Mouse (Mus musculus) embryonic facial prominence, embryonic 15.5 days (tissue): ENCODE measurements around the gene Mad1l1. TPM values are rescaled to one million over a fixed set of nuclear protein-coding genes. Genes with fewer than 3 reads are reported as not detected.

ENCODE experiments used
- ATAC-seq: fragments of 200-750 bp; cut with Nextera tagmentation; 2 replicates; pipeline ENCODE4 v1.8.0; 2017; ENCODE audit warnings: low read depth, moderate TSS enrichment; ENCODE audit not compliant: insufficient number of reproducible peaks, low FRiP score, low TSS enrichment
- H3K27ac ChIP-seq: fragments of 300-500 bp; sonication (generic); replicated peaks from 2 replicates; pipeline ENCODE4 v1.5.1; 2015; ENCODE audit warnings: mild to moderate bottlenecking, inconsistent platforms
- H3K27me3 ChIP-seq: fragments of 300-500 bp; sonication (generic); 2 replicates; pipeline ENCODE4 v1.6.1; 2015; ENCODE audit warnings: inconsistent platforms
- H3K36me3 ChIP-seq: fragments of 300-500 bp; sonication (generic); 2 replicates; pipeline ENCODE4 v1.6.1; 2015; ENCODE audit warnings: mild to moderate bottlenecking, inconsistent platforms
- H3K4me1 ChIP-seq: fragments of 300-500 bp; sonication (generic); 2 replicates; pipeline ENCODE4 v1.6.1; 2015; ENCODE audit warnings: inconsistent platforms
- H3K4me2 ChIP-seq: fragments of 300-500 bp; sonication (generic); replicated peaks from 2 replicates; pipeline ENCODE4 v1.6.1; 2015; ENCODE audit warnings: mild to moderate bottlenecking, inconsistent platforms
- H3K4me3 ChIP-seq: fragments of 300-500 bp; sonication (generic); replicated peaks from 2 replicates; pipeline ENCODE4 v1.5.1; 2015; ENCODE audit warnings: mild to moderate bottlenecking, inconsistent platforms
- H3K9ac ChIP-seq: fragments of 300-500 bp; sonication (generic); 2 replicates; pipeline ENCODE4 v1.6.1; 2015; ENCODE audit warnings: inconsistent platforms
- H3K9me3 ChIP-seq: fragments of 300-500 bp; sonication (generic); replicated peaks from 2 replicates; pipeline ENCODE4 v1.6.1; 2016; ENCODE audit warnings: inconsistent platforms
- WGBS: fragments of 180-500 bp; shearing (Covaris S2); methylation state at CpG from one replicate; pipeline ENCODE4 v1.1.7; 2015; 5-methylcytosine and 5-hydroxymethylcytosine counted together
- polyA plus RNA-seq: library from polyadenylated mRNA; unstranded; fragments of >200 nt; fragmentation: Nextera tagmentation; extraction: Ambion mirVana; gene quantifications from 2 replicates; pipeline ENCODE4 v1.2.1, GENCODE M21; 2015

The Mad1l1 gene
- polyA plus RNA-seq, 1 experiment from 2014 or later = 48.2 TPM

- H3K9ac ChIP-seq = no peak overlapping the region
- H3K4me3 ChIP-seq = no peak overlapping the region
- H3K4me1 ChIP-seq = peaks cover 17% of the 10 kb centered on the region
- no peak overlapping the region for H3K27ac ChIP-seq
- WGBS = 84% methylated on average over 2 of the region's 2 CpGs
- no peaks in the 10 kb centered on the region for H3K27me3 ChIP-seq
- no peak overlapping the region for H3K4me2 ChIP-seq
- no peaks in the 10 kb centered on the region for H3K9me3 ChIP-seq
- ATAC-seq = no peak
- H3K36me3 ChIP-seq = no peaks in the 10 kb centered on the region
Observed at GRCm38 (mm10) chr5:140107907-140108306, 213.4 kb downstream of the Mad1l1 start.

GRCm38 (mm10) chr5:140106051-140106450 is 215.3 kb downstream of the Mad1l1 start:
- H3K4me2 ChIP-seq = no peak overlapping the region
- no peaks in the 10 kb centered on the region for H3K9me3 ChIP-seq
- H3K27me3 ChIP-seq = no peaks in the 10 kb centered on the region
- H3K36me3 ChIP-seq = no peaks in the 10 kb centered on the region
- H3K4me1 ChIP-seq = peaks cover 35% of the 10 kb centered on the region
- no peak overlapping the region for H3K27ac ChIP-seq
- WGBS = 70% methylated on average over 3 of the region's 3 CpGs
- H3K9ac ChIP-seq = no peak overlapping the region
- ATAC-seq = no peak
- H3K4me3 ChIP-seq = no peak overlapping the region

GRCm38 (mm10) chr5:140104891-140105290 is 216.5 kb downstream of the Mad1l1 start:
- no peak overlapping the region for H3K4me3 ChIP-seq
- no peaks in the 10 kb centered on the region for H3K9me3 ChIP-seq
- H3K9ac ChIP-seq = no peak overlapping the region
- H3K4me1 ChIP-seq = peaks cover 39% of the 10 kb centered on the region
- H3K27ac ChIP-seq = no peak overlapping the region
- no peaks in the 10 kb centered on the region for H3K36me3 ChIP-seq
- H3K4me2 ChIP-seq = no peak overlapping the region
- WGBS = 88% methylated on average over 1 of the region's 1 CpGs
- ATAC-seq = no peak
- H3K27me3 ChIP-seq = no peaks in the 10 kb centered on the region

GRCm38 (mm10) chr5:140102731-140103130 is 218.6 kb downstream of the Mad1l1 start:
- Histone ChIP-seq H3K4me2 (no peak overlapping the region), H3K36me3 (no peaks in the 10 kb centered on the region), H3K9ac (no peak overlapping the region), H3K4me1 (peaks cover 39% of the 10 kb centered on the region), H3K9me3 (no peaks in the 10 kb centered on the region), H3K27me3 (no peaks in the 10 kb centered on the region), H3K4me3 (no peak overlapping the region), H3K27ac (peak overlapping the region; percentile 67)
- 44% methylated on average over 8 of the region's 8 CpGs for WGBS
- peak; percentile 52 for ATAC-seq

GRCm38 (mm10) chr5:140101409-140102009 is 219.8 kb downstream of the Mad1l1 start:
- Histone ChIP-seq H3K27me3 (no peaks in the 10 kb centered on the region), H3K9ac (no peak overlapping the region), H3K4me1 (peaks cover 39% of the 10 kb centered on the region), H3K4me3 (no peak overlapping the region), H3K36me3 (no peaks in the 10 kb centered on the region), H3K27ac (peak overlapping the region; percentile 67; the same call in 1 of the 2 replicates), H3K9me3 (no peaks in the 10 kb centered on the region), H3K4me2 (no peak overlapping the region)
- WGBS = 50% methylated on average over 14 of the region's 14 CpGs
- ATAC-seq = no peak

GRCm38 (mm10) chr5:140098711-140099110 is 222.6 kb downstream of the Mad1l1 start:
- H3K27ac ChIP-seq = no peak overlapping the region
- H3K4me3 ChIP-seq = no peak overlapping the region
- H3K4me1 ChIP-seq = peaks cover 40% of the 10 kb centered on the region
- no peak overlapping the region for H3K9ac ChIP-seq
- no peak for ATAC-seq
- no peak overlapping the region for H3K4me2 ChIP-seq
- no peaks in the 10 kb centered on the region for H3K36me3 ChIP-seq
- H3K9me3 ChIP-seq = no peaks in the 10 kb centered on the region
- WGBS = 94% methylated on average over 5 of the region's 5 CpGs
- no peaks in the 10 kb centered on the region for H3K27me3 ChIP-seq

- Histone ChIP-seq H3K36me3 (no peaks in the 10 kb centered on the region), H3K4me2 (no peak overlapping the region), H3K4me3 (no peak overlapping the region), H3K27ac (no peak overlapping the region), H3K4me1 (peaks cover 18% of the 10 kb centered on the region), H3K9me3 (no peaks in the 10 kb centered on the region), H3K9ac (no peak overlapping the region), H3K27me3 (no peaks in the 10 kb centered on the region)
- ATAC-seq = no peak
- WGBS = 55% methylated on average over 2 of the region's 2 CpGs
Observed at GRCm38 (mm10) chr5:140095203-140095602, 226.1 kb downstream of the Mad1l1 start.

- Histone ChIP-seq H3K4me3 (no peak overlapping the region), H3K36me3 (peaks cover 2% of the 10 kb centered on the region; the same call in 1 of the 2 replicates), H3K4me1 (peaks cover 18% of the 10 kb centered on the region), H3K9ac (no peak overlapping the region), H3K27ac (no peak overlapping the region), H3K9me3 (no peaks in the 10 kb centered on the region), H3K27me3 (no peaks in the 10 kb centered on the region), H3K4me2 (no peak overlapping the region)
- WGBS = 61% methylated on average over 8 of the region's 8 CpGs
- ATAC-seq = no peak
Observed at GRCm38 (mm10) chr5:140093489-140093888, 227.9 kb downstream of the Mad1l1 start.

GRCm38 (mm10) chr5:140091601-140092000 is 229.8 kb downstream of the Mad1l1 start:
- Histone ChIP-seq H3K27ac (no peak overlapping the region), H3K9me3 (no peaks in the 10 kb centered on the region), H3K4me3 (no peak overlapping the region), H3K4me1 (peaks cover 18% of the 10 kb centered on the region), H3K36me3 (peaks cover 20% of the 10 kb centered on the region), H3K27me3 (no peaks in the 10 kb centered on the region), H3K4me2 (no peak overlapping the region), H3K9ac (no peak overlapping the region)
- WGBS = 57% methylated on average over 11 of the region's 11 CpGs
- ATAC-seq = peak; percentile 41; the same call in 1 of the 2 replicates

- Histone ChIP-seq H3K27ac (no peak overlapping the region), H3K36me3 (peaks cover 20% of the 10 kb centered on the region), H3K4me1 (peaks cover 14% of the 10 kb centered on the region), H3K4me3 (no peak overlapping the region), H3K9ac (no peak overlapping the region), H3K27me3 (no peaks in the 10 kb centered on the region), H3K4me2 (no peak overlapping the region), H3K9me3 (no peaks in the 10 kb centered on the region)
- no peak for ATAC-seq
Observed at GRCm38 (mm10) chr5:140089263-140089662, 232.1 kb downstream of the Mad1l1 start.

- H3K27ac ChIP-seq = no peak overlapping the region
- ATAC-seq = no peak
- H3K4me3 ChIP-seq = no peak overlapping the region
- no peaks in the 10 kb centered on the region for H3K9me3 ChIP-seq
- peaks cover 25% of the 10 kb centered on the region for H3K4me1 ChIP-seq
- H3K36me3 ChIP-seq = peaks cover 20% of the 10 kb centered on the region
- no peak overlapping the region for H3K9ac ChIP-seq
- H3K4me2 ChIP-seq = no peak overlapping the region
- no peaks in the 10 kb centered on the region for H3K27me3 ChIP-seq
- WGBS = 95% methylated on average over 7 of the region's 7 CpGs
Observed at GRCm38 (mm10) chr5:140087242-140087641, 234.1 kb downstream of the Mad1l1 start.

GRCm38 (mm10) chr5:140084341-140084740 is 237.0 kb downstream of the Mad1l1 start:
- H3K9me3 ChIP-seq = no peaks in the 10 kb centered on the region
- H3K36me3 ChIP-seq = peaks cover 20% of the 10 kb centered on the region
- H3K4me3 ChIP-seq = no peak overlapping the region
- no peak overlapping the region for H3K27ac ChIP-seq
- WGBS = 95% methylated on average over 6 of the region's 6 CpGs
- H3K9ac ChIP-seq = no peak overlapping the region
- peaks cover 22% of the 10 kb centered on the region for H3K4me1 ChIP-seq
- no peaks in the 10 kb centered on the region for H3K27me3 ChIP-seq
- ATAC-seq = no peak
- no peak overlapping the region for H3K4me2 ChIP-seq
